Mouse (Mus musculus) spleen, adult 12 weeks (tissue): ENCODE measurements around the gene Myo1c.
A peak's percentile ranks its signal among the peaks of the same experiment; 100 is the strongest.

ENCODE experiments used
- DNase-seq: peaks from one replicate; pipeline ENCODE4 v3.0.0; 2022; ENCODE audit warnings: low spot score

Gene Myo1c

DNA sequence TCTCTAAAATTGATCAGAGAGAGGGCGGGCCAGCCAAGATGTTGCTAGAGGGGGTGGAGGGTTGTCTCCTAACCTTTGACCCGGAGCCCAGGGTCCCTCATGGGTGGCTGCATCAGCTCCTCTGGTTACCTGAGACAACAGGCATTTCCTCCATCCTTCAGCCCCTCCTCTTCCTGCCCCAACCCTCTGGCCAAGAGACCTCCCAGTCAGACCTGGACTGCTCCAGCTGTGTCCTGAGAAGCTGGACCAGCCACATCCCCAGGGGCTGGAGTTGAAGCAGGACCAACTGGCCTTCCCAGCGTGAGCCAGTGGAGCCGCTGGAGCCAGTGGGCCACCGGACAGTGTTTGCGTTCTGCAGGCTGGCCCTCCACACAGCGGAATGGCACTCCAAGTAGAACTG lies at the start of gene Myo1c:
Gene Myo1c (plus strand): TSS at position 194 of the 400 bp plus-strand sequence.
- DNase-seq: no peak

DNA sequence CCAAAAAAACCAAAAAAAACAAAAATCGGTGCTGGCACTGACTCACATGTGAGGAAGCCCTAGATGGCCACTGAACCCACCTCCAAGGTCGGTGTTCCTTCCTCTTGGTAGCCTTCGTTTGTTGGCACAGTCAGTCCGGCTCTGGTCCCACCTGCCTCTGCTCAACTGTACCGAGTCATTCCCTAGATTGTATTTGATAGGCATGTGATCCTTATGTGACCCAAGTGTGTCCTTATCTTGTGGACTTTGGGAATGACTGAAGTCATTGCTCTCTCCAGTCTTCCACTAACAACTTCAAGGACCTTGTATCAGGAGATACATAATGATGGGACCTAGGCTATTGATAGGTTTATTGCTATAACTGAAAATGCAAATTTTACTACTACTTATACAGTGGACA lies 45.5 kb upstream of the Myo1c start:
- no peak for DNase-seq

DNA sequence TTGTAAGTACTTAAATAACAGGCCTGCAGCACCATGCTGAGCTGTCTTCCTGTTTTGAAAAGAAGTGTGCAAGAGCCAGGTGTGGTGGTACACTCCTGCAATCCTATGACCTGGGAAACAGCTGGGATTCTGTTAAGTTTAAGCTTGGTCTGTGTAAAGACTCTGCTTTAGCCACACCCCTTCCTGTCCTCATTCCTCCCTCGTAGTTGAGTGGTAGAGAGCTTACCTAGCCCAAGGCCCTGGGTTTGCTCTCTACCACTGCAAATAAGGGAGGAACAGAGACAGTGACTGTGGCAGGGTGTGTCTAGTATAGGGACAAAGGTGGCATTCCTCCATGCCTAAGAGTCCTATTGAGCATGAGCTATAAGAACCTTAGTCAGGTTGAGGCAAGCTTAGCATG lies 45.0 kb upstream of the Myo1c start:
- no peak for DNase-seq

DNA sequence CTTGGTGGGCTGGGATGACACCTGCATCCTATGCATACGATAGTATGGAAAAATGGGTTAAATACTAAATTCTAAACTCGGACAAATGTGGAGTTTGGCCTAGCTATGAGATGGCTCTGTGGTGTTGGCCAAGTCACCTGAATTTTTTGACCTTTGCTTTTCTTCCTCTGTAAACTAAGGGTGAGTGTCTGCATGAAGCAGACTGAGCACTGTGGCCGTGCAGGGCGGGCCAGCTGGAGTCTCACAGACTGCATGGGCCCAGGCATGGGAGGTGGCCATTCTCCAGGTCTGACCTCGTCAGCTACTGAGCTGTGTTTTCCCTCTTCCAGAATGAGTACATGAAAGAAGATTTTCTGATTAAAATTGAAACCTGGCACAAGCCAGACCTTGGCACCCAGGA lies 41.5 kb upstream of the Myo1c start:
- no peak for DNase-seq

DNA sequence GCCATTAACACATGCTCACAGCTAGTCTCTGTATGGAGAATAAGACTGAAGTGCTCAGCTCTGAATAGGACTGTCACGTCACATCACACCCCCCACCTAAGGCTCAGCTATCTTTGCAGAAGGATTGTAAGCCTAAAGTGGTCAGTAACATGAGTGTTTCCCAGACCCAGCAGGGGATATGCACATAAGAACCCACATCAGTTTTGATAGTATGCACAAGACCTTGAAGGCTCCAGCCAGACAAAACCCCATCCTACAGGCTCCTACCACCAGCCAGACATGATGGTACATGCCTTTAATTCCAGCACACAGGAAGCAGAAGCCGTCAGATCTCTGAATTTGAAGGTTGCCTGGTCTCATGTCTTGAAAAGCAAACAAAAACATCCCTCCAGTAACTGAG lies 40.3 kb upstream of the Myo1c start:
- no peak for DNase-seq

DNA sequence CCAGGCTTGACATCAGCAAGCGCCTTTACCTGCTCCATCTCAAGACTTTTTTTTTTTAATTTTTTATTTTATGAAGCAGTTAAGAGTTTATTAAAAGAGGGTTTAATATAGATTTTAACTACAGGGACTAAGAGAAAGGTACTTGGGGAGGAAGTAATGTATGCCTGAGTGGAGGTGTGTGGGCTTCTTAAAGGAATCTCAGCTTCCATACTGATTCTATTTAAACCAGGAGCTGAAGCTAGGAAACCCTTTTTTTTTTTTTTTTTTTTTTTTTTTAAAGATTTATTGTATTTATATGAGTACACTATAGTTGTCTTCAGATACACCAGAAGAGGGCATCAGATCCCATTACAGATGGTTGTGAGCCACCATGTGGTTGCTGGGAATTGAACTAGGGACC lies 35.5 kb upstream of the Myo1c start:
- no peak for DNase-seq

DNA sequence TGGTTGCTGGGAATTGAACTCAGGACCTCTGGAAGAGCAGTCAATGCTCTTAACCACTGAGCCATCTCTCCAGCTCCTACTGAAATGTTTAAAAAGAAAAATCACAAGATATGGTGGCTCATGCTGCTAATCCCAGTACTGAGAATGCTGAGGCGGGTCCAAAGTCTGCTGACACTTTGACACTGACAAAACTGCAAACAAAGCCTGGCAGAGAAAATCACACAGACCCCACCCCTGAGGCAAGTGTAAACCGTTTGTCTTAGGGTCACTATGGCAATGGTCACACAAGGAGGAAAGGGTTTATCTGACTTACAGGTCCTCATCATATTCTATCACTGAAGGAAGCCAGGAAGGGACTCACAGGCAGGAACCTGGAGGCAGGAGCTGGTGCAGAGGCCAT lies 34.7 kb upstream of the Myo1c start:
- no peak for DNase-seq

DNA sequence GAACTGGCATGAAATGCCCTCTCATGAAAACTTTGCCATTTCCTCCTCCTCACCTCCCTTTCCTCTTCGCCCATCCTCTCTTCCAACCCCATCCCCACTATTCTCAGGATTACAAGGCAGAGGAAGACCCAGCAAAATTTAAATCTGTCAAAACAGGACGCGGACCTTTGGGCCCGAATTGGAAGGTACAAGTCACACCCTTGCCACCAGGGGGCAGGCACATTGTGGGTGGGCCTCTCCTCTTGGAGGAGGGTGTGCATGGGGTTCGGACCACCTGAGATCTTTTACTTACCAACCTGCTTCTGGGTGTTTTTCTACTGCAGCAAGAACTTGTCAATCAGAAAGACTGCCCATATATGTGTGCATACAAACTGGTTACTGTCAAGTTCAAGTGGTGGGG lies 31.2 kb upstream of the Myo1c start:
- no peak for DNase-seq

DNA sequence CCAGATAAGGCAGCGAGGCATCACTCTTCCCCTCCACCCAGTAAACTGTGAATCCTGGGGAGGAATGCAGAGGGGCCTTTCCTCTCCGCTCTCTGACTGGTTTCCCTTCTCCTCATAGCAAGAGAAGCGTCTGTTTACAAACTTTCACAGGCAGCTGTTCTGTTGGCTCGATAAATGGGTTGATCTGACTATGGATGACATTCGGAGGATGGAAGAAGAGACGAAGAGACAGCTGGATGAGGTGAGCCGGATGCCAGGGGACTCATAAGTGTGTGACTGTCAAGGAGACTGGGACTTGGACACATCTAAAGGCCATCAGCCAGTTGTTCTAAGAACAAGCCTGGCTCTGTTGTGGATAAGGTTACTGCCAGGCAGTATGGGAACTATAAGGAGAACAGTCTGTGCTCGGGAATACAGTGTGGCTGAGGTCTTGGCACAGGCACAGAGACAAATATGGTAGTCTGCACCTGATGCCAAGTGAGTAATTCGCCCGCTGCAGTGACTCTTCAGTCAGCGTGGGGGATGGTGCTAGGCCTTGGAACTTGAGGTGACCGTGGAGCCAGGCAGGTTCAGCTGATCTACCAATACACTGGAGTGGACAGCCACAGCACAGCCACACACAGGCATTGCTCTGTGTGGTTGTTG lies 30.0 kb upstream of the Myo1c start:
- DNase-seq: no peak

DNA sequence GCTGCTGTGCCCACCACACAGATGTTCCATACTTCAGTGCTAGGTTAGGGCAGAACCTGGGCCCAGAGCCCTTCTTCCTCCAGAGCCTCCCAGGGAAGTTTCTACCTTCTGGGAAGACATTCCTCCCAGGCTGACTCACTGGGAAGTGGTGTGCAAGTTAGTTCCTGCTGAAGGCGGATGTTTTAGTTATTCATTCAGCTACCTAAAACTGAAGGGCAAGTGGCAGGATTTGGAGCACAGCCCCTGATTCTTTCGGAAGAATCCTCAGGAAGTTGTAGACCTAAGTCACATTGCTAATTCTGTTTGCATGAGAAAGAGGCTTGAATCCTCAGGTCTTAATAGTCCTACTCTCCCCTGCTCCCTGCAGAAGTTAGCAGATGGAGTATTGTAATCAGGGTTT lies 28.9 kb upstream of the Myo1c start:
- no peak for DNase-seq

DNA sequence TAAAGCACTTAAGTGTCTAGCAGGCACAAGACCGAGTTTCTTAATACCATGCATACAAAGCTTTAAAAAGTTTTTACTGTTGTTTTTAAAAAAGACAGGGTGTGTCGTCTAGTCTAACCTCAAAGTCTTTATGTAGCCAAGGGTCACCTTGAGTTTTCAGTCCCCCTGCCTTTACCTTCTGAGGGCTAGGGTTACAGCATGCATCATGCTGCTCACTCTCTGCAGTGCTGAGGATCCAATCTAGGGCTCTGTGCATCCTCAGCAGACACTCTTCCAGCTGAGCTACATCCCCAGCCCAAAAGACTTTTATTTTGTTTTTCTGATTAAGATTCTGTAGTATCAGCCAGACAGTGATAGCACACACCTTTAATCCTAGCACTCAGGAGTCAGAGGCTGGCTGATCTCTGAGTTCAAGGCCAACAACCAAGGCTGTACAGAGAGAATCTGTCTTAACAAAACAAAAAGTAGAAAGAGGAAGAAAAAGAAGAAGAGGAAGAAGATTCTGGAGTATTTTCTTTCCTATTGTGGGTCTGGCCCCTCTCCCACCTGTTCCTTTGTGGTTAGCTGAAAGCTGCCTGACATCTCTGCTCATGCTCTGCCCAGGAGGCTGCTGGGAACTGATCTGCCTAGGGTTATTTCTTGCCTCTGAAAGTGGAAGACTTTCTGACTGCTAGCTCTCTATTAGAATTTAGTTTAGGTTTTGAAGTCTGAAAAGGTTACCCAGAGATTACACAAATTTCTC lies 27.5 kb upstream of the Myo1c start:
- no peak for DNase-seq

DNA sequence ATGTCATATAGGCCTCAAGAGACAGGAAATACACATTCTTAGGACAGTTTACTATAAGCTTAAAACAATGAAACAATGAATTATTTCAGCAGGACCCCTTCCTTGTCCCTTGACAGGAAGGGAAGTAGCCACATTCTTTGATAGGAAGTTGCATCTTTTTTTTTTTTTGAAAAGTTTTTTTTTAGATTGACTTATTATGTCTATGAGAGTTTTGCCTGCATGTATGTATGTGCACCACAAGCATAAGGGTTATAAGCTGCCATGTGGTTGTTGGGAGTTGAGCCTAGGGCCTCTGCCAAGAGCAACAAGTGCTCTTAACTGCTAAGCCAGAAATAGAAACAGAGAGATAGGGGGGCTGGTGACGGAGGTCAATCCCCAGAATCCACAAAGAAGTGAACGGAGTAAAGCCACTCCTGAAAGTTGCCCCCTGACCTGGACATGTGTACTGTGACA lies 26.2 kb upstream of the Myo1c start:
- DNase-seq: no peak

DNA sequence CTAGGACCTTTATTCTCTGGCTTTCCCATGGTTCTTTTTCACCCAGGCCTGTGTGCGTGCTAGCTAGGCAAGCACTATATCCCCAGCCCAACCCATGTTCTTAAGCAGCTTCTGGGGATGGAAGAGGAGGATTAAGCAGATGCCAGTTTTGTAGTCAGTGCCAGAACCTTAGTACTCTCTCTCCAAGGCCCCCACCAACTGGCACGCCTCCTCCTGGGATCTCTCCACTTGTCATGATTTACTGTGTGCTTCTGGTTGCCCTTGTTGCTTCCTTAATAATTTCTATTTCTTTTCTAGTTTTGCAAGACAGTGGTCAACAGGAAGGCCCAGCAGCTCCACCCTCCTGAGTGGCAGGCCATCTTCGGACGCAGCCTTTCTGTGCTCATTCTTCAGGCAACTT lies 24.5 kb upstream of the Myo1c start:
- no peak for DNase-seq

DNA sequence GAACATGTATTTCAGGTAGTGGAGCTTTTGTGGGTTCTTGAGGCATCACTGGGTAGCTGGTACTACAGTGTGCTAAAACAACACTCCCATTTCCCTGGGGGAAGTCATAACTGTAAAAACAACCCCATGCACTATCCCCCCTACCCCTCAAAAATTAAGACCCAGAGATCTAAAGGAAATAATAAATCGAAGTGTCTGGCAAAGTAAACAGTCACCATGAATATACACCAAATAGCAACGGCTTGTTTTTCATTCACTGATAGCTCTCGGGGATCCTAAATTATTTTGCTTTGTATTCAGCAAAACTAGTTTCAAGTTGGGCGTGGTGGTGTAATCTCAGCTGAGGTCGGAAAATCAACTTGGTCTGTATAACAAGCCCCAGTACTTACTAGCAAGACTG lies 20.2 kb upstream of the Myo1c start:
- no peak for DNase-seq

DNA sequence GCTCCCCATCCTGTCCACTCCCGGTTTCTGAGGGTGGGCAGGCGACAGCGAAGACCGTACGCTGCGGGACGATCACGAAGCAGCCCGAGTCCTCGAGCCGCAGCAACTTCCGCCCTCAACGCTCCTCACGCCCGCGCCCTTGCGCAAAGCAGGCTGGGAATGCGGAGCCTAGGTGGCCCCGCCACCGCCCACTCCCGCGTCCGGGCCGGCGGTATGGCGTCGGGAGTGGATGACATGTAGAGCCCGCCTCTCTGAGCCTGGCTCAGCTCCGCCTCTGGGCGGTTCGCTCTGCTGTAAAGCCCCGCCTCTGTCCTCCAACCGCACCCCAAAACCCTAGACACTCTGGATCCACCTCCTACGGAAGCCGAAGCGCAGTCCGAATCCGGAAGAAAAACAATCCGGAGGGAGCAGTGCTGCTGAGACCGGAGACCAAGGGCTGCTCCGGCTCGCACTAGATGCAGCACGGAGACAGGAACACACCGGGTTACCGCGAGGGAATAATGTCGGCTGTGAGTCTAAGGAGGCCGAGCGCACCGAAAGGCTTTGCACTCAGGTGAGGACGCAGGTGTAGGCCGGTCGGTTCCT lies 19.6 kb upstream of the Myo1c start, which contains the start of gene Inpp5k:
Gene Inpp5k (plus strand): TSS at position 344 of the 585 bp plus-strand sequence.
- DNase-seq: peak; percentile 96

DNA sequence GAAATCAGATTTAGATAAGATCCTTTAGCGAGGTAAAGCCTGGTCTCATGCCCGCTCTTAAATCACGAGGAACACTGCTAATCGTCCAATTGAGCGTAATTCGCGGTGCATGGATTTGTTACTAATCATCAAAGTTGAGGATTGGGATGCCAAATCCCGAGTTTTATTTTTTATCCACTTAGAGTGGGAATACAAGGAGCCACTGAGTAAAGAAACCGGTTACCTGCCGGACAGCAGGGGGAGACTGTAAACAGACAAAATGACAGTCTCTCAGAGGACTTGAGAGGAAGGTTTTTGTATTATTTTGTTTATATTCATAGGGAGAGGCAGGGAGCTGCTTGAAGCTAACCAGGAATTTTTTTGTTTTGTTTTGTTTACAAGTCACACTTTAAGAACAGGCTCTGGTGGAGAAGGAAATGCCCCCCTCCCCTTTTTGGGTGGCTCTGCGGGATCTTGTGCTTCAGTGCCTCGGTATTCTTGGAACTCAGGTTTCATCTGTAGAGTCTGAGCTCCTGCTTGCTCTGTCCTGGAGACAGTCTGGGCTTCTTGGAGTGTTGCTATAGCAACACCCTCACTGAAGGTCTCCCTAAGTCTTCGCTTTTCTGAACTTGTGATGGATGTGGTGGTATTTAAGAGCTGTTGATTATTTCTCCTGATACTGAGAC lies 18.6 kb upstream of the Myo1c start:
- DNase-seq: peak; percentile 22

DNA sequence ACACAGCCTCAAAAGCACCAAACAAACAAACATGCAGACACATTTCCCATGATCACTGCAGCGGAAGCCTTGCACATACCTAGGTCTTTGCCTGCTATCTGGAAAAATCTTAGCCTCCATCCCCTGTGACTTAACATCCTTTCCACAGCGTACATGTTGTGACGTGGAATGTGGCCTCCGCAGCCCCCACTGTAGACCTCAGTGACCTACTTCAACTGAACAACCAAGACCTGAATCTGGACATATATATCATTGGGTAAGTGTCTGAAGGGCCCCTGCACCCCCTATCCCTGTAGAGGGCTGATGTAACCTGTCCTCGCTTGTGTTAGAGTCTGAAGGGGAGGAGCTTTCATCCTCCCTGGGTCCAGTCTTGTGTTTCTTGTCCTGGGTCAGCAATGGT lies 17.4 kb upstream of the Myo1c start:
- DNase-seq: no peak

DNA sequence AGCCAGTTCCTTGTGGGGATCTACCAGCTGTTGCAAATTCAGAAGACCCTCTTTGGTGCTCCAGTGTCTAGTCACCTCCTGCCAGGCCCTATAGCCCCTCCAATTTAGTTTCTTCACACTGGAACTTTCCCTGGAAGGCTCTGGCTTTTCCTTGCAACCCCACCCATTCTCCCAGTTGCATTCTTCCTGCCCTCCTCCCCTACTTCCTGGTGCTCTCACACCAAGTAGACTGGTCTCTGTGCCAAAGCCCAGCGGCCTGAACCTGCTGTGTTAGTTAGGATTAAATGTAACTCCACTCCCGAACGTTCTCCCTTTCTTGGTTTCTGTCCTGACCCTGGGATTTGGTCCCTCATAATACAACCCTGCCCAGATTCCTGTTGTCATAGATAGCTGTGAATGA lies 15.5 kb upstream of the Myo1c start:
- no peak for DNase-seq

DNA sequence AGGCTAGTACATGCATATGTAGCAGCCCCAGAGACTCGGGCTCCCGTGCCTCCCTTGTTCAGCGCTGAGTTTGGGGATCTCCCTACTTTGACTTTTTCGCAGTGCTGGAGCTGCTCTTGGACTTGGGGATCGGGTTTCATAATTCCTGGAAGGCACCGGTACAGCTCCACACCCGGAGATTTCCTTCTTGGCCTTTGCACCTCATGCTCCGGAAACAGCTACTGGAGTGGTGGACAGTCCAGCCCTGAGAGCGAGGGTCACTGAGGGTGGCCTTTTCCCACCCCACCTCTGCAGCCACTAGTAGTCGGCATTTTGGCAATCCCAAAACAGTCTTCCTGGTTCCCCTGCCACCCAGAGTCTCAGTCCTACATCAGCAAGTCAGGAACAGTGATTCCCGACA lies 15.0 kb upstream of the Myo1c start:
- DNase-seq: no peak

DNA sequence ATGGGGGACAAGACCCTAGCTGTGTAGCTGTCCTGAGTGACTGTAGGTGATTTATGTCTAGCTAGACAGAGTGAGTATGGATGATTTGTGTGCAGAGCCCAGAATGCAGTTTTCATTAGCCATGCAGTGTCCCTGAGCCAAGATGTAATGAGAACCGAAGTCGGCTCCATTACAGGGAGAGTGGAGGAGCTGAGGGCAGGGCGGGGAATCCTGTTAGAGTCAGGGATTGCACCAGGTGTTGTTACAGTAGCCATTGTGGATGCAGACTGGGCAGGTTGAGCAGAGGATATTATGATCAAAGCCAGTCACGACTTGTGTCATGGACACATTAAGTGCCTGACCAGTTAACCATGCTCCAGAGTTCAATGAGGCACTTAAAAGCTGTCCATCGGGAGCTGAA lies 7.0 kb upstream of the Myo1c start:
- DNase-seq: no peak

DNA sequence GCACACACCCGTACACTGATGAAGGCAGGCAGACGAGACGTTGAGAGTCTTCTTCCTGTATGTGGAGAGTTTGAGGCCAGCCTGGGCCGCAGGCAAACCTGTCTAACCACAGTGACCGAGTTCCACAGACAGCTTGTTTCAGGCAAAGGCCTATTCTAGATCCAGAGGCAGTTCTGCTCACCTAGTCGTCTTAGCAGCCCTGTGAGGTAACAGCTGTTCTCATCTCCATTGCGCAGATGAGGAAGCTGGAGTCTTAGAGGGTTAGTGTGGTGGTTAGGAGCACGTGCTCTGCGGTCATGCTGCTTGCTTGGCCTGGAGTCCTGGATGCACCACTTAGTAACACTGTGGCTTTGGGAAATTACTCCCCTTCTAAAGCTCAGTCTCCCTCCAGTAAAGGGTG lies 5.6 kb upstream of the Myo1c start:
- DNase-seq: no peak

DNA sequence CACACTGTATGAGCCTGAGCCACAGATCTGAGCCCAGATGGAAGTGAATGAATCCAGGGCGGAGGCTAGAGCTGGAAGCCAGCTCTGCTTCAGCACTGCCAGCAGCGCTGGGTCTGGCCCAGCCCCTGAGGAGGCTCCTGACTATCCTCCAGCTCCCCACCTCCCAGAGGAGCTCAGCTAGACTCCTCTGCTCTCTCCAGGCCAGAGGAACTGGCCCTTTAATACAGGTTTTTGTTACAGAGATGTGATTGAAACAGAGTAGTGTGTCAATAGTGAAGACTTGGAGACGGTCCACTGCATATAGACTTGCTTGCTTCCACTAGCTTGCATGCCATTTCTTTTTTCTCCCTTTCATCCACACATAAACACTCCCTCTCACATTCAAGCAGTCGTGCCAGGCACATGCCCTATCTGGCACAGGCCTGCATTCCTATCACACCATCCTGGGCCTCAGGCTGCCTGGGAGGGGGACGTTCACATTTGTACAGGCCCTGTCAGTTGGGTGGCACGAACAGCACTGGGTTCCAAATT lies 2.6 kb upstream of the Myo1c start:
- no peak for DNase-seq

DNA sequence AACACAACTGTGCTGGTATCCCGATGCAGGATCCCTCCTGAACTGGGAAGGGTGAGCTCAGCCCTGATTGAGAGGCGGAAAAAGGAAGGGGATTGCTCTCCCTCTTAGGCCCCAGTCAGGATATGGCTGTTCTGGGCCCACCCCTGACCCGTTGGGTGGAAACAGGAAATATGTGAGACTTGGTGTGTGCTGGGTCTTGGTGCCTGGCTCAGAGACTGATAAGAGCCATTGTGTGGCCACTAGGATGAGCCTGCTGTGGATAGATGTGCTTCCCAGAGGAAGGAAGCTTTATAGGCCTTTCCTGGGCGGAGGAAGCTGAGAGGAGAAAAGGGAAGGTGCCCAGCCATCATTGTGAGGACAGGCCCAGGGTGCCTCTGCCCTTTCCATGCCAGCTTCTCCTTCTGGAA lies 1.1 kb upstream of the Myo1c start:
- no peak for DNase-seq
